Mouse (Mus musculus): ENCODE measurements at regions not wholly inside any gene's neighbourhood (a gene's known extent, or its start where the extent isn't known, plus 50 kb on each side); places are given as distances from the start of the nearest gene placed in this dataset.
A peak's percentile ranks its signal among the peaks of the same experiment; 100 is the strongest.

DNA sequence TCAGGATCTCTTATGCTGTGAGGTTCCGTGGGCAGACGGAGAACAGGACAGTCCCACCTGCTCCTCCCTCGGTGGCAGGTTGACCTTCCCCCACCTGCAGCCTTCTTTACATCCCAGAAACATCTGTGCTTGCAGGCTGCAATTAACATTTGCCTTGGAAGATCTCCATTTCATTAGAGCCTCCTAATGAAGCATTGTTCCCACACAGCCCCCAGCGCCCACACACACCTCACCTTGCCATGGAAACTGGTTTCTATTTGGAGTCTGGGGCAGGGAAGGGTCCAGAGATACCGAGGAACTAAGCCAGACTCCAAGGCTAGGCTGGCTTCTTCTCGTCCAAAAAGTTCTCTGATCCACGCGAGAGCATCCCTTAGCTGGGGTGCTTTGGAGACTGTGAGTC is 56.6 kb upstream of the Rpl38 start:
- no peak for DNase-seq (ENCODE audit: low spot score)

DNA sequence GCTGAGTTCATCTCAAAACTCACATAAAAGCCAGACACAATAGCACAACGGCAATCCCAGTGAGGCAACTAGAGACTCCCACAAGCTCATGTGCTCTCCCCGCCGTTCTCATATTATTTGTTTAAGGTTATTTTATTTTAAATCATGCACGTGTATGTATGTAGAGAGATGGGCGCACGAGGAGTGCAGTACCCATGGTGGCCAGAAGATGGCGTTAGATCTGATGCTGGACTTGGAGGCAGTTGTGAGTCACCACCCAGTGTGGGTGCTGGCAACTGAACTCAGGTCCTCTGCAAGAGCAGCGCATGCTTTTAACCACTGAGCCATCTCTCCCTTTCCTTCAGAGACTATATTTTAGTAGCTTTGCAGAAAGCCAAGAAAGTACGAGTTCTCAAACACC is 60.3 kb upstream of the Rpl38 start:
- DNase-seq (ENCODE audit: low spot score) = no peak

DNA sequence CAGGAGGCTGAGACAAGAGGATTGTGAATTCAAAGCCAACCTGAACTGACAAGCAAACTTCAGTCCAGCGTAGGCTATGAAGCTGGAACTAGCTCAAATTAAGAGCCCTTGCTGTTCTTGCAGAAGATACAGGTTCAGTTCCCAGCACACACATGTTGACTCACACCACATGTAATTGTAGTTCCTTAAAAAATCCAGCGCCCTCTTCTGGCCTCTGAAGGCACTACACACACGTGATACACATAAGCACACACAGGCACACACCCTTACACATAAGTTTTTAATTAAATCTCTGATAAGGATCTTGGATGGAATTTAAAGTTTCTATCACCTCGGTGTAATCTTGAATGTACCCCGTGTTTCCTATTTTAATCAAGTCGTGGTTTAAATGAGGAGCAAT is 65.2 kb upstream of the Rpl38 start:
- DNase-seq (ENCODE audit: low spot score) = no peak

DNA sequence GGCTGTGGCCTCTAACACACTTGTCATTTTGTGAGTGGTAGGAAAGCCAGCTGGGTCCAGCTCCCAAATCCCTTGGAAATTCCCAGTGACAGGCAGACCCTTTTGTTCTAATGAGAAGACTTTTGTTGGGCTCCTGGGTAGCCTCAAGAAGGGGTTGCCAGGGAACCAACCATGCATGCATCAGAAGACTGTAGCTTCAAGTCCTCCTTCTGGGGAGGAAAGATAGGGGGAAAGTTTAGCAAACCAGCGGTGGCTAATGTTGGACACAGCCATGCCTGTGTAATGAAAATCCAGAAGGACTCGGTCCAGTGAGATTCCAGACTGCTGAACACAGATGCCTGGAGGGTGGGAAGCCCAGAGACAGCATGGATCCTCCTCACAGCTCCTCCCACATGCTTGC is 71.1 kb upstream of the Rpl38 start:
- no peak for DNase-seq (ENCODE audit: low spot score)

DNA sequence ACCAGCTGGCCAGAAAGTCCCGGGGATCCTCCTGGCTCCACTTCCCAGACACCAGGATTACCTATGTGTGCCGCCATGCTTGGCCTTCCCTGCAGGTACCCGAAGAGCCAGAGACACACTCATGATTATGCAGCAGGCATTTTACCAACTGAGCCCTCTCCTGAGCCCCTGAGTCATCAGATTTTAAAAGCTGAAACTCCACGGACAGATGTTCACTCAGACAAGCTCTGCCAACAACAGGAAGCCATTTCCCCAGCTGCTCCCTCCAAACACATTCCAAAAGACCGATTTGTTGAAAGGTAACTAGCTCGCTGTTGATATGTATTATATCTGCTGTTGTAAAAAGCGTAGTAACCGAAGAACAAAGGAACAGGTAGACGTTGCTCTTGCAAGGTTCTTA is 75.4 kb upstream of the Rpl38 start:
- DNase-seq (ENCODE audit: low spot score) = no peak

DNA sequence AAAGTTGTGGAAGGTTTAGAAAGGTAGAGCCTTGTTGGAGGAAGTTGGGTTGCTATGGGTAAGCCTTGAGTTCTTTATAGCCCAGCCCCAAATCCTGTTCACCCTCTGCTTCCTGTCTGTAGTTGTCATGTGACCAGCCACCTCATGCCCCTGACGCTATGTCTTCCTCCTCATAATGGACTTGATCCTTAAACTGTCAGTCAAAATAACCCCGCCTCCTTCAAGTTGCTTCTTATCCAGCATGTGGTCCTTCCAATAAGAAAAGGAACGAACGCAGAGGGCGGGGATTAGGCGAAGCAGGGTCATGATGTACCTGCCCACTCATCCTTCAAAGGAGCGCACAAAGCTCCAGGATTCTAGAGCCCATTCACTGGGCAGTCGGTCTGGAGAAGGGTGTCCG is 79.8 kb upstream of the Rpl38 start:
- no peak for DNase-seq (ENCODE audit: low spot score)

DNA sequence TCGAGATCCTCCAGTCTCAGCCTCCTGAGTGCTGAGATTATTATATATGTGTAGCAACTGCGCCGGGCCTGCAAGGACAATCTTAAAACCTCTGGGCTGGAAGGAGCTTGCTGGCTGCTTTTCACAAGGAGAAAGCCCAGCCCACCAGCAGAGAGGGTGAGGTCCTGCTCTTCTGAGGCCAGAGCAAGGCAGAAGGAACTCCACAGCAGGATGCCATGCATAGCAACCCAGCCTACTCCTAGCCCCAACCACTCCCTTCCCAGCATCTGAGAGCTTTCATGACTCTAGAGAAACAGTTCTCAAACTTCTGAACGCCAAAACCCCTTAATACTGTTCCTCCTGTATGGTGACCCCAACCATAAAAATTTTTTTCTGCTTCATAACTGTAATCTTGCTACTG is 80.3 kb upstream of the Rpl38 start:
- no peak for DNase-seq (ENCODE audit: low spot score)

DNA sequence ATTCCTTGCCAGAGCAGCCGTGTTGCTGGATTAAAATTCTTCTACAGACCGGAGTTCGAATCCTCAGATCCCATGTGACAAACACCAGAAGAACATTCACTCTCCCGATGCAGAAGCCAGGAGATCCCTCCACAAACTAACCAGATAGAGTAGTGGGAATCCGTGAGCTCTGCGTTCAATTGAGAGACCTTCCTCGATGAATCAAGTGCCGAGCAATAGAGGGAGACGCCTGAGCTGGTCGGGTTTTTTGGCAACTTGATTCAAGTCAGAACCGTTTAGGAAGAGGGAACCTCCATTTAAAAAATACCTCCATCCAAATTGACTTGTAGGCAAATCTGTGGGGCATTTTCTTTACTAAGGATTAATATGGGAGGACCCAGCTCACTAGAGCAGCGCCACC is 81.9 kb upstream of the Rpl38 start:
- no peak for DNase-seq (ENCODE audit: low spot score)

DNA sequence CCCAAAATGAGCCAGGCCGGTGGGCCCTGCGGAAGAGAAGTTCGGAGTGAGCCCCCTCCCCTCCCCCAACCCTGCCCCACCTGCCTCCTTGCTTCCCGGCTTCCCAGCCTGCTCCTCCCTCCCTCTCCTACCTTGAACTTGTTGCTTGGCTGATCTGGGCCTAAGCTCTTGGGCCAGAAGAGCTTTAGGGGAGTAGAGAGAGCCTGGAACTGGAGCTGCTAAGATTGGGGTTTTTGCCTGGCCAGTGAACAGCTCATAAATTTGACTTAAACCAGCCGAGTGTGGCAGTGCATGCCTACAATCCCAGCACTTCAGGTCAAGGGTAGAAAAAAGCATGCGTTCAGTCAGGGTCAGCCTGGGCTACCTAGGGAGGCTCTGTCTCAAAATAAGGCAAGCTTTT is 83.5 kb upstream of the Rpl38 start:
- no peak for DNase-seq (ENCODE audit: low spot score)

DNA sequence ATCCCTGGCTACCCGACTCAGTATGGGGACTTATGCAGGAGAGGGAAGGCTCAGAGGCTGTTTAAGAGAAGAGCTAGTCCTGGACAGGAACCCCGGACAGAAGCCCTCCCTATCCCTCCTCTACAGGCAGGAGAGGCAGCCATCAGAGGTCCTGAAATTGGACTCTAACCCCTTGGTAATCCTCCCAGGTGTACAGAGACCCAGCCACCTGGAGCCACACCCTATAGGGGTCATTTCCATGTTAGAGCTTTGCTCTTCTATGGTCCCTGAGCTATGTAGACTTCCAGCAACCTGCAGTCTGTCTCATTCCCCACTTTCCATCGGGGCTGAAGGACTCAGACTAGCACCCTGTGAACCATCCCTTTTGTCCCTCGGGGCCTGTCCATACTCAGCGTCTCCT is 84.2 kb upstream of the Rpl38 start:
- DNase-seq (ENCODE audit: low spot score) = no peak

DNA sequence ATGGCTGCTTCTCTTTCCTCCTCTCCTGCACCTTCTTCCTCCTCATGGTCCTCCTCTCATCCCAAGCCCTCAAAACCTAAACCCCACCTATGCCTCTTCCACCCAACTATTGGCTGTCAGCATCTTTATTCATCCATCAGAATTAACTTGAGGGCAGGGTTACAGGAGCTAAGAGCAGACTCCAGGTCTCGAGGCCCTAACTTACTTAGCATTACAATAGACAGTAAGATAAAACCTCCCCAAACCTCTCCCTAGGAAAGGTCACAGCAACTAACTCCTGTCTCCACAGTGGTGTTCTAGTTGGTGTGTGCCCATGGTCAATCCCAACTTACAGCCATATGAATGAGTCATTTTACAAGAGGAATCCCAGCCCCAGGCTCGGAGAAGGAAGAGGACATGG is 88.3 kb upstream of the Rpl38 start:
- DNase-seq (ENCODE audit: low spot score) = no peak

DNA sequence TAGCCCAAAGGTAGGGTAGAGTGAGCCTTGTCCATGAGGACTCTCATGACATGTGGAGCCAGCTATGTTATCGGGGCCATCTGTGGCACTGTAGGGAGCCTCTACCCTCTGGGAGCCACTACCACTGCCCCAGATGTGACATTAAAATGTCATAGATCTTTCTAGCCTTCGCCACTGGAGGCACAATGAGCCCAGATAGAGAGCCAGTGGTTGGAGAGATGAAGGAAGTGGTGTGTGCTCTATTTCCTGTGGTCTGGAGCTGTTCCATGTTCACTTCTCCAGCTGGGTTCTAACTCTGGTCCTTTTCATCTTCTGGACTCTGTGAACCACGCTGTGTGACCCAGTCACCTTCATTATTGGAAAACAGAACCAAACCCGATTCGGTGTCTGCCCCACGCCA is 89.8 kb upstream of the Rpl38 start:
- no peak for DNase-seq (ENCODE audit: low spot score)

DNA sequence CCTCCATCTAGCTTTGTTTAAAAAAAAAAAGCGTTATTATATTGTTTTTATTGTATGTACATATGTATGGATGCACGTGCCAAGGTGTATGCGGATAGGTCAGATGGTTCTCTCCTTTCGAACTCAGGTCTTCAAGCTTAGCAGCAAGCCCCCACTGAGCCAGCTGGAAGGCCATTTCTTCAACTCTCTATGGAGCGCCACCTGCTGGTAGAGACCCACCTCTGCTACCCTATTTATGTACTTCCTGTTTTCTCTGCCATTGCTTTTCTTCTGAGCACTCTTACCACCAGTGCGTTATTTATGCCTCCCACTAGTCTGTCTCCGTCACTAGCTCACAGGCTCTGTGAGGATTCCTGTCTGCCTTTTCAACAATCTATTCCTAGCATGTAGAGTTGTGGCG is 91.5 kb upstream of the Rpl38 start:
- DNase-seq (ENCODE audit: low spot score) = peak; percentile 12

DNA sequence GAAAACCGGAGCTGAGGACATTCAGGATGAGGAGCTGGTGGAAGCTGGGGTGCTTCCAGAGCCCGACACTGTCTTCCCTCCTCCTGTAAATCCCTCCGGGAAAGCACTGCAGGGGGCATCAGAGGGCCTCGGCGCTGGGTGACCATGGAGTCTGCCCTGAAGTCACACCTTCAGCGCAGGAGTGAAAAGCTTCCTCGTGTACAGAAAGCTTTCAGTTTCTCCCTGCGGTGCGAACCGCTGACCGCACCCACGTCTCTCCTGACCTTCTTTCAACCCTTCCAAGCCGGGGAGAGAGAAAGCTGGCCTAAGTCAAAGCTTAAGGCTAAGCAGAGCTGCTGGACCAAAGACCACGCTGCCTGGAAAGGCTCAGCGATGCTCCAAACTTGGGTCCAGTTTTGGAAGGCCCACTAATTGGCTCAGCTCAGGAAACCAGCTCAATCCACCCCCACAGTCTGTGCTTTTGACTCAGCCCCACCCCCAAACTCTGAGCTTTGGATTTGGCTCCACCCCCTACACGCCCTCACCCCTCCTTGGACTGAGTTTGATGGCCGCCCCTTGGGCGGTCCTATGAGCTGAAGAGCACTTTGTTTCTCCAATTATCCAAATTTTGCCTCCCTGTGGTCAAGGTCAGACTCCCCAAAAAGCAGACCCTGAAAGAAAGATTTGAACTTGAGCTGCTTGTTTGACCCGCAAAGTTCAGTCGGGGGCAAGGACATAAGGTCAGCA is 97.0 kb upstream of the Rpl38 start:
- no peak for DNase-seq (ENCODE audit: low spot score)

DNA sequence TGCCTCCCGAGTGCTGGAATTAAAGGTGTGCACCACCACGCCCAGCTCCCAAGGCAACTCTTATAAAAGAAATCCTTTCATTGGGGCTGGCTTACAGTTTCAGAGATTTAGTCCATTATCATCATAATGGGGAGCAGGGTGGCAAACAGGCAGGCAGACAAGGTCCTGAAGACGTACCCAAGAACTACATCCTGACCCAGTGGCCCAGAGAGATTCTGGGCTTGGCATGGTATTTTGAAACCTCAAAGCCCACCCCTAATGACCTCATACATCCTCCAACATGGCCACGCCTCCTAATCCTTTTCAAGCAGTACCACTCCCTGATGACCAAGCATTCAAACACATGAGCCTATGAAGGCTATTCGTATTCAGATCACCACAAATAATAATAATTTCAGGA is 98.2 kb upstream of the Rpl38 start:
- no peak for DNase-seq (ENCODE audit: low spot score)

DNA sequence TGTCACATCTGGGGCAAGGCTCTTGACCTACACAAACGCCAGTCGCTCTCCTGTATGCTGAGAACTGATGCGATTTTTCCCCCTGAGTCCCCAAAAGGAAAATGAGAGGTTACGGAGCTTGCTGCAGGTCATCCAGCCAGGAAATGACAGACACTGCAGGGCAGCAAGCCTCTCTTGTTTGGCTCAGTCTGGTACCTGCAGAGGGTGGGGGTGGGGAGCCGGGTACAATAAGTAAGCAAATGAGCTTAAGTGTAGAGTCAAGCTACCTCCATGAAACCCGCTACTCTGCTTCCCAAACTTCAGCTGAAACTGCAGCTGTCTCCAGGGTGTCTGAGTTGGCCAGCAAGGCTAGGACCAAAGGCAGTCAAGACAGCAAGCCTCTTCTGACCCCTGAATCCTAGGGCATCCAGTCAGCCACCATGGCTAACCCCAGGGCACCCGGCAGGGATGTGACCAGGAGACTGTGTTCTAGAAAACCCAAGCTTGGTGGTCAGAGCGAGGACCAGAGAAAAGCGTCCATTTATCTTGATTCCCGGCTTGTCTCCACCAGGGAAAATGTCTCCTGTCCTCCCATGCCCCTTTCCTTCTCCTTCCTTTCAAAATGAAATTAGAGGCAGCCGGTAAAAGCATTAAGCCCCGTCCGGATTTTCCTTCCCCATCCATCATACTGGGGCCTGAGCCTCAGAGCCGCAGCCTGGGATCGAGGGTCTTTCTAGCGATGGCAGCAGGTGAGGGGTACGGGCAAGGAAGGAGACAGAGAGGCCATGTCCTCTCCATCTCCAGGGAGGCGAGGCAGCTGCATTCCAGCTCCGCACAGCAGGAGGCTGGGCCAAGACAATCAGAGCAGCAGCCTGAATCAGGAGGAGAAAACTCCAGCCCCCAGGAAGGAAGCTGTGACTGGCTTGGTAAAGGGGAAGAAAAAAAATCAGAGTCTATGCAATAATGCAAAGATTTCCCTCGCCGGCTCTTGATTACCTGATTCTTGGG is 100.2 kb upstream of the Rpl38 start:
- no peak for DNase-seq (ENCODE audit: low spot score)

DNA sequence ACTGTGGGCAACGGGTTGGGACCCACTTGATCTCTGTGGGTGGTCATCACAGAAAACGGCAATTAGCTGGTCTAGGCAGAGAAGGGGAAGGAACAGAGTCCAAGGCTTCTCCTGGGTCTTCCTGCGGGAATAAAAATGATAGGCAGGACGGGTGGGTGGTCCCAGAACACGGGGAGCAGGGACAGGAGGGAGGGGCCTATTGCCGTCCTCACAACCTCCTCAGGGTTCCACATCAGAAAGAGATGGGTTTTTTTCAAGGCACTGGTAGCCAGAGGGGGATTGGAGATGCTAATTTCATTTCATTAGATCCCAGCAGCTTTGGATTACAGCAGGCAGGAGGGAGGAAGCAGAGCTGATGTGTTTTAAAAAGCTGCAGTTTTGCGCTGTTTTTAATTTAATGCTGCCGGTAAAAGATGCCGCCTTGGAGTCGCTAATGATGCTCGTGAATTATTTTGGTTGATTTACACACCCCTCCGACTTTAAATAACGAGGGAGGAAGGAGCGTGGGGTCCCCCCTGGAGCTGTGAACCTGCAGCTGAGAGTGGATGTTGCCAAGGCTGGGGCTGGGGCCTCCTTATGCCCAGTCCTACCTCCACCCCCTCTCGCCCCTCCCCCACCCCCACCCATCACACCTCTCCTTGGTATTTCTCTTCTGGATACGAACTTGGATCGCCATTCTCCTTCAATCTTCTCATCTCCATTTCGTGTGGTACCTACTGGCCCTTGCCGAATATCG is 101.1 kb upstream of the Rpl38 start:
- no peak for DNase-seq (ENCODE audit: low spot score)

DNA sequence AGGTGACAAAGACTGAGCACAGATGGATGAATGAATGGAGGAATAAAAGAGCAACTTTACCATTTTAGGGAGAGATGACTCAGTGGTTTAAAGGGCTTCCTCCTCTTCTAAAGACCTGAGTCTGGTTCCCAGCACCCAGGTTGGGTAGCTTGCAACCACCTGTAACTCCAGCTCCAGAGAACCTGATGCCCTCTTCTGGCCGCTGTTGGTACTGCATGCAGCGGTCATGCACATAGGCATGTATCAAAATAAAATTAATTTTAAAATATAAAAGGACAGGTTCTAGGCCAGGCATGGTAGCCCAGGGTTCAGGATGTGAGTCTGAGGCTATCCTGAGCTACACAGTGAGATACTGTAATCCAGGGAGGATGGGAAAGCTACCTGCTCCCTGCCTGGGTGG is 103.4 kb upstream of the Rpl38 start:
- DNase-seq (ENCODE audit: low spot score) = no peak

DNA sequence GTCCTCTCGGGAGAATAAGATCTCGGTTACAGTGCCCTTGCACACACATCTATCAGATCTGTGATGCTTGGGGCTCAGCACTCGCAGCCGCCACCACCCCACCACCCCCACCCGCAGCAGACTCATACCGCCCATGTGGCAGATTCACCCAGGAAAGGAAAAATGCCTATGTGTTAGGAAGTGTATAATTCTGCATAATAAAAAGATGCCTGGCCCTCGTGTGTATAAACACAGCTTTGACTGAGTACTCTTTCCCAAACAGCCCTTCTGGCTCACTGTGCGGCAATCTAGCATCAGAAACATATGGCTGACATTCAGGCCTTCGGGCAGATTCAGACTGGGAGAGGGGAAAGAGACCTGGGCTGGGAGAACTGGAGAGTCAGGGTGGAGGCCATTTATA is 105.2 kb upstream of the Rpl38 start:
- no peak for DNase-seq (ENCODE audit: low spot score)

DNA sequence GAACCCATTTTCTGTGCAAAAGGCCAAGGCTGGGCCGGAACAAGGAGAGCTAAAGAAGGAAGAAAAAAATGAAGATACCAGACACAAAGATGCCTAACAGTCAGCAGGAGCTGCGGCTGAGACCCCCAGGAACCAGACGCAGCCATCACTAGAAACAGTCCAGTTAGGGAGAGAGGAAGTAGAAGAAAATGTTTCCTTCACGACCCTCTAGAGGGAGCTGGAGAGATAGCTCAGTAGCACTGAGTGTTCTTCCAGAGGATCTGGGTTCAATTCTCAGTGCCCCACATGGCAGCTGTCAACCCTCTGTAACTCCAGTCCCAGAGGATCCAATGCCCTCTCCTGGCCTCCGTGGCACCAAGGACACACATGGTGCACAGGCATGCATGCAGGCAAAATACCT is 113.7 kb upstream of the Rpl38 start:
- no peak for DNase-seq (ENCODE audit: low spot score)

DNA sequence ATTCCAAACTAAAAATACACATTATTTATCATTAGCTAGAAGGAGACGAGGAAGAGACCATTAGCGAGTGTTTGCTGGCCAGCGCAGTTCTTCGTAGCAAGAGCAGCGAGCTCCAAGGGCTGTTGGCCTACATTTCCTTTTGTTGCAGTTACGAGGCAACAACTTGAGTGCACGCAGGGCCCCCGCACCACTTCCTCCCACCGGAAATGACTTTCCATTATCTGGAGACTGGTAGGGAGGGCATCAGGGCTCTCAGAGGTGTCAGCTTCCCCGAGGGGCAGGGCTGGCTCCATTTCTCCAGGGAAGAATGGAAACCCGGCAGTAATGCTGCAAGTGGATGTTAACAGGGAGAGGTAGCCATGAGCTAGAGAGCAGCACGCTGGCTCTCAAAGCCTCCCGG is 114.3 kb upstream of the Rpl38 start:
- peak; percentile 51 for DNase-seq (ENCODE audit: low spot score)

DNA sequence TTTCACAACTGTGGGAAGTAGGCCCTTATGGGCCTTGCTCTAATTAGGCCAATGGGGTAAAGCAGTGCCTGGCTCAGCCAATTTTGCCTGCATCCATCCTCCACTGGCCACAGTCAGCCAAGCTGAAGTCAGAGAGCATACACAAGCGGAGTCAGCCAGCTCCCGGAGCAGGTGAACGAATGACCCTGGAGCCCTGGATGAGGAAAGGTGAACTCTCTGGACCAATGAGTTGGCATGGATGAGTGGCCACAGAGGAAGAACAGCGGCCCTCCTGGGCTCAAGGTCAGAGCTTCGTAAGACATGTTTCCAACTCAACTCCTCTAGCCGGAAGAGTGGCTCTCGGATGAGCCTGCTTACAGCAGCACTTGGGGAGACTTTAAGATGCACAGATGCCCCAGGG is 116.1 kb upstream of the Rpl38 start:
- DNase-seq (ENCODE audit: low spot score) = no peak

DNA sequence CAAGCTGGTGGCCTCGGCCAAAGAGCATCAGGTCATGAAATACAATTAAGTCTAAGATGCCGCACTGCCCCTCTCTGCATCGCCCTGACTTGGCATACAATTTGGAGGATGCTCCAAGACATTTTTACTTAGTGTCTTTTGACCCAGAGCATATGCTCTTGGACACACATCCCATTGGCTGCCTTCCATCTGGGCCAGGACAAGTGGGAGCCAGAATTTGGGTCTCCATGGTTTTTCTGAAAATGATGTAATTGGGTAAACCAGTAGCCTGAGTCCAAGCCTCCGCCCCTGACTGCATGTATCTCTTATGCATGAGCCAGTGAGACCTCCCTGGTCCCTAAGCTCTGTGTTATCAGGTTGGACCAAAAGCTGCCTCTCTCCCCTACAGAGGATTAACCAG is 117.1 kb upstream of the Rpl38 start:
- no peak for DNase-seq (ENCODE audit: low spot score)
